Mouse (Mus musculus): ENCODE results near the gene Ammecr1.

The Ammecr1 gene

GRCm38 (mm10) chrX:142966008-142966966, at the start of gene Ammecr1:
Gene Ammecr1, minus strand, starts transcription at chrX:142966728.
- peak; percentile 56 for DNase-seq (ENCODE audit: low read depth)

- no peak for DNase-seq (ENCODE audit: low read depth)
These were observed 47.6 kb upstream of the Ammecr1 start for GRCm38 (mm10) chrX:143014118-143014517.

- DNase-seq (ENCODE audit: low read depth) = no peak
These were observed 45.8 kb upstream of the Ammecr1 start for GRCm38 (mm10) chrX:143012334-143012733.

- peak; percentile 43 for DNase-seq (ENCODE audit: low read depth)
These were observed 45.3 kb upstream of the Ammecr1 start for GRCm38 (mm10) chrX:143011865-143012264.

GRCm38 (mm10) chrX:143004131-143004846, 37.8 kb upstream of the Ammecr1 start:
- DNase-seq (ENCODE audit: low read depth) = no peak

GRCm38 (mm10) chrX:142997214-142997613, 30.7 kb upstream of the Ammecr1 start:
- DNase-seq (ENCODE audit: low read depth) = no peak

GRCm38 (mm10) chrX:142994514-142994913, 28.0 kb upstream of the Ammecr1 start:
- DNase-seq (ENCODE audit: low read depth) = no peak

GRCm38 (mm10) chrX:142984170-142984569, 17.6 kb upstream of the Ammecr1 start:
- no peak for DNase-seq (ENCODE audit: low read depth)

GRCm38 (mm10) chrX:142983638-142984037, 17.1 kb upstream of the Ammecr1 start:
- no peak for DNase-seq (ENCODE audit: low read depth)

- peak; percentile 50 for DNase-seq (ENCODE audit: low read depth)
These were observed 15.1 kb upstream of the Ammecr1 start for GRCm38 (mm10) chrX:142981530-142982130.

GRCm38 (mm10) chrX:142980855-142981529, 14.5 kb upstream of the Ammecr1 start:
- no peak for DNase-seq (ENCODE audit: low read depth)

- DNase-seq (ENCODE audit: low read depth) = no peak
These were observed 12.7 kb upstream of the Ammecr1 start for GRCm38 (mm10) chrX:142979224-142979623.

GRCm38 (mm10) chrX:142972443-142972970, 6.0 kb upstream of the Ammecr1 start:
- peak; percentile 61 for DNase-seq (ENCODE audit: low read depth)

- no peak for DNase-seq (ENCODE audit: low read depth)
These were observed 5.2 kb upstream of the Ammecr1 start for GRCm38 (mm10) chrX:142971759-142972158.

- DNase-seq (ENCODE audit: low read depth) = no peak
These were observed 539 bp upstream of the Ammecr1 start for GRCm38 (mm10) chrX:142967067-142967466.

GRCm38 (mm10) chrX:142965236-142966007, 1.1 kb downstream of the Ammecr1 start:
- no peak for DNase-seq (ENCODE audit: low read depth)

GRCm38 (mm10) chrX:142960434-142960833, 6.1 kb downstream of the Ammecr1 start:
- DNase-seq (ENCODE audit: low read depth) = no peak

- no peak for DNase-seq (ENCODE audit: low read depth)
These were observed 6.7 kb downstream of the Ammecr1 start for GRCm38 (mm10) chrX:142959674-142960307.

- no peak for DNase-seq (ENCODE audit: low read depth)
These were observed 38.1 kb downstream of the Ammecr1 start for GRCm38 (mm10) chrX:142928430-142928829.

- DNase-seq (ENCODE audit: low read depth) = no peak
These were observed 49.1 kb downstream of the Ammecr1 start for GRCm38 (mm10) chrX:142917394-142917793.

All from c-Kit-positive CD71-positive TER-119-negative erythroid progenitor cells, embryonic 14.5 days (primary cell).